Mouse (Mus musculus) left cerebral cortex, adult 2 months (tissue): ENCODE data around the gene Terf2. TPM values are rescaled to one million over a fixed set of nuclear protein-coding genes. Genes with fewer than 3 reads are reported as not detected.

Experiments used
- DNase-seq, 2 experiments: peaks; one replicate each; pipeline ENCODE4 v3.0.0; 2021 to 2022; ENCODE audit warnings: low spot score in 2 of 2, mixed read lengths in 1 of 2; ENCODE audit errors: extremely low spot score in 1 of 2
- H3K27ac ChIP-seq: fragments of 200-600 bp; 2 replicates; pipeline ENCODE4 v1.8.1; 2022
- H3K4me3 ChIP-seq: fragments of 200-600 bp; 2 replicates; pipeline ENCODE4 v1.8.1; 2022
- CTCF ChIP-seq: fragments of 200-600 bp; IDR thresholded peaks from 2 replicates; pipeline ENCODE4 v1.8.1; 2022; ENCODE audit warnings: antibody characterized with exemption, mild to moderate bottlenecking, moderate library complexity
- intact Hi-C: fragments of 180-260 bp; cut with DNase I; formaldehyde crosslinking; loops from one replicate; pipeline ENCODE4 v1.15.1; 2025
- total RNA-seq, 2 experiments: library from RNA; stranded (reverse); gene quantifications; 2 replicates each; pipeline ENCODE4 v1.2.3; 2021

Gene Terf2
- total RNA-seq, 2 experiments from 2014 or later = 39.1 to 39.2 TPM

DNA sequence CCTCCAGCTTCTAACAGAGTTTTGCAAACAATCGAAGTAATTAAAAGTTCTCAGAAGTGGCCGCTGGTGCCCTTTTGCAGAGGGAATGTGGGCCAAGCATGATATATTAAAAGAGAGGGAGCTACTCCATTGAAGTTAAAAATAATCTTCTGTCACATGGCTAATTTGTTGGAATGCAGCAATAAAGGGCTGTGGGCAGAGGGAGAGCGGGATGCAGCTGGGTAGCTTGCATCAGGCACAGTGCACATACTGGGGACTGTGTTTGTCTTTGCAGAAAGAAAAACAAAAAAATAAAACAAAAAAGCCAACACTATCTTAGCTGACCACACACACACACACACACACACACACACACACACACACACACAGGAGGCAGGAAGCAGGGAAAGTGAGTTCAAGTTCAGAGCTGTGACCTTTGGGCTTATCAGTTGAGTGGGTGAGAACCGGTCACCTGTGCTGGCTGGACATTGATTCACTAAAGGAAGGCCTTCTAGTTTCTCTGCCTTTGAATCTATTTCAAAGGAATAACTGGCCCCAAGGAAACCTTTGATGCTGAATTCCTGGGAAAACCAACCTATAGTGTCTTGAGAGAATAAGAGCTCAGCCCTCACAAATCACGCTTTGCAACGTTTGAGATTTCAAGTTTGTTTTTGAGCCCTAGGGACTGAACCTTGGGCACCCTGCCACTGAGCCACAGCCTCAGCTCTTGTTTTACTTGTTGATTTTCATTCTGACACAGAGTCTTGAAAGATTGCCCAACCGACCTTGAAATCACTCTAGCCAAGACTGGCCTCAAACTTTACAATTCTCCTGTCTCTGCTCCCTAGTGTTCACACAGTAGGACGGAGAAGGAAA lies 33.1 kb upstream of the Terf2 start:
- Histone ChIP-seq H3K27ac (peak overlapping the region; percentile 19; the same call in 1 of the 2 replicates), H3K4me3 (no peak overlapping the region)
- no peak for DNase-seq
- intact Hi-C loops = no loop called here
- no peak for TF ChIP-seq CTCF

GRCm38 (mm10) chr8:107124343-107124742 lies 28.0 kb upstream of the Terf2 start:
- intact Hi-C loops = no loop called here
- H3K4me3 ChIP-seq = no peak overlapping the region
- no peak for TF ChIP-seq CTCF
- no peak overlapping the region for H3K27ac ChIP-seq
- DNase-seq = no peak

DNA sequence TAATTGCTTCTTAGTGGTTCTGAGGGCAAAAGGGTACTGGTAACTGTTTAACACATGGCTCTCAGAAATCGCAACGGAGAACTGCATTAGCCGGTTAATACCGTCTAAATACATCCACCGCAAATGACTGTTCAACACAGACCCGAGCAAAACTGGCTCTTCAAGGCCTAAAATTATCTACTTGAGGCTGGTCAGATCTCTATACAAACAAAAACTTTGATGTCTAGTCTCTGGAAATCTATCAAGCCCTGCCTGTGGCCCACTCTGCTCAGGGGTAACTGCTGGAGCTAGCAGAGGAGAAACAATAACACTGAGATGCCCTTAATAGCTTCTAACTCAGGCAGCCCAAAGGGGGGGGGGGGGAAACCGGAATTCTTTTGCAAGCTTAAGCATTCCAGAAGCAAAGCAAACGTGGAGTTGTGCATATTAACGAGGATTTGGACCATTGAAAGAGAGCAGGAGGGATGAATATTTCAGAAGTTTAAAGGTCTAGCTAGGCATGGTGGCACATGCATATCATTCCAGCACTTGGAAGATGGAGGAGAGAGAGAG lies 26.8 kb upstream of the Terf2 start:
- TF ChIP-seq CTCF = no peak
- no peak overlapping the region for H3K27ac ChIP-seq

DNA sequence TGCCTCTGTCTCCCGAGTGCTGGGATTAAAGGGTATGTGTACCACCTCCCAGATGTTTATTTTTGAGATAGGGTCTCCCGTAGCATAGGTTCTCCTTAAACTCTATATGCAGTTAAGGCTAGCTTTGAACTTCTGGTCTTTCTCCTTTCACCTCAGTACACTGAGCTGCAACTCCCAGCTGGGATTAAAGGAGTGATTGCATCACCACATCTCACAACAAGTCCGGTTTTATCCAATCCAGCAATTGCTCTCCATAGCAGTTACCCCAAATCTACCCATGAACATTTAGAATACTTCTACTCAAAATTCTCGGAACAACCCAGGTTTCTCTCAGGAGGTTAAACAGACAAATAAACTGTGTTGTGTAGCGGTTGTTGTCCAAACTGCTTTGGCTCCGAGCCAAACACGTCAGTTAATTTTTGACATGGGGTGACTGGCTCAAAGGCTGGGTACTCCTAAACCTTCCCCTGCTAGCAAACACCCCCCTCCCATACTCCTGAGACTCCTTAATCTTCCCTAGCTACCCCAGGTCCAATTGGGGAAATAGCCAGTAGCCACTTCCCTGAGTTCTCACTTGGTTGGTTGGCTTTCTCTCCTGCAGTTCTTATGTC lies 25.4 kb upstream of the Terf2 start:
- DNase-seq = no peak
- intact Hi-C loops = no loop called here
- Histone ChIP-seq H3K27ac (no peak overlapping the region), H3K4me3 (no peak overlapping the region)
- TF ChIP-seq CTCF = no peak

More for the DNA sequence above, 26.8 kb upstream of the Terf2 start:
- intact Hi-C loops = no loop called here
- H3K4me3 ChIP-seq = no peak overlapping the region
- no peak for DNase-seq

DNA sequence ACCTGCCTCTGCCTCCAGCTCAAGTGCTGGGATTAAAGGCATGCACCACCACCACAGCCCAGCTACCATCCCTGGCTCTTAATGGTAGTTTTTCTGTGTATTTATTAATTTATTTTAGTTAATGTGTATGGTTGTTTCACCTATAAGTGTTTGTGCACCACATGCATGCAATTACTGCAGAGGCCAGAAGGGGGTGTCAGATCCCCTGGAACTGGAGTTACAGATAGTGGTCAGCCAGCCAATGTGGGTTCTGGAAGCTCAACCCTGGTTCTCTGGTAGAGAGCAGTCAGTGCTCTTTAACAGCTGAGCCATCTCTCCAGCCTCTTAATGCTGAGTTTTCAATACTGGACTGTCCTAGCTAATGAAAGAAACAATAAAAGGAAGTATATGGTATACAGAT lies 24.5 kb upstream of the Terf2 start:
- Histone ChIP-seq H3K4me3 (no peak overlapping the region), H3K27ac (no peak overlapping the region)
- intact Hi-C loops = no loop called here
- no peak for DNase-seq
- no peak; the same call in 1 of the 2 replicates for TF ChIP-seq CTCF

GRCm38 (mm10) chr8:107119412-107119811 lies 23.1 kb upstream of the Terf2 start:
- Histone ChIP-seq H3K27ac (no peak overlapping the region), H3K4me3 (no peak overlapping the region)
- intact Hi-C loops = loop anchor here (5.0 kb wide), 2 partner anchors 33 to 83 kb away; partner anchors contain the start of gene Cyb5b
- DNase-seq = no peak
- TF ChIP-seq CTCF = no peak

DNA sequence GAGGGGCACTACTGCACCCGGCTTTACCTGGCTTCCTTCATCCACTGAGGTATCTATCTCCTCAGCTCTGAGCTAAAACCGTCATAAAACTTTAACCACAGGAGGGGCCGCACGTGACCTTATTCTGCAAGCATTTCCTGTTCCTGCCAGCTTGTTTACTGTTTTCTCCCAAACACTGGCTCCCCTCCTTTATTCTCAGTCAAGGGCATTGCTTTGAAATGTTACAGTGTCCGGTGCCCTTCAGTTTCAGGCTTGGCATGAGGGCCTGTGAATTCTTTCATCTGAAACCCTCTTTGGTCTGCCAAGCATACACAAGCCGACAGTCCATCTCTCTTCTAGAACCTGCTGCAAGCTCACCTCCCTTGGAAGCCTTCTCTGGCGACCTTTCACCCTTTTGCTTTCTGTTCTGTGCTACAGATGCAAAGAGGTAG lies 22.5 kb upstream of the Terf2 start:
- DNase-seq = no peak
- Histone ChIP-seq H3K27ac (no peak overlapping the region; the same call in 1 of the 2 replicates), H3K4me3 (no peak overlapping the region)
- no peak for TF ChIP-seq CTCF
- intact Hi-C loops = loop anchor here (5.0 kb wide), 2 partner anchors 33 to 83 kb away; partner anchors contain the start of gene Cyb5b

GRCm38 (mm10) chr8:107117019-107117418 lies 20.7 kb upstream of the Terf2 start:
- no peak for TF ChIP-seq CTCF
- intact Hi-C loops = loop anchor here (5.0 kb wide), 2 partner anchors 35 to 85 kb away; partner anchors contain the start of gene Cyb5b
- H3K4me3 ChIP-seq = no peak overlapping the region
- no peak for DNase-seq
- no peak overlapping the region for H3K27ac ChIP-seq

GRCm38 (mm10) chr8:107116023-107116422 lies 19.7 kb upstream of the Terf2 start:
- H3K4me3 ChIP-seq = no peak overlapping the region
- intact Hi-C loops = loop anchor here (1.0 to 5.0 kb wide), 3 partner anchors 36 to 208 kb away; partner anchors contain the start of gene Cyb5b
- H3K27ac ChIP-seq = no peak overlapping the region
- TF ChIP-seq CTCF = peak; percentile 81
- DNase-seq = peak; percentile 77 to 82

GRCm38 (mm10) chr8:107115008-107115320 lies 18.6 kb upstream of the Terf2 start:
- no peak for TF ChIP-seq CTCF
- intact Hi-C loops = loop anchor here (5.0 kb wide), 2 partner anchors 37 to 87 kb away; partner anchors contain the start of gene Cyb5b
- Histone ChIP-seq H3K4me3 (no peak overlapping the region), H3K27ac (no peak overlapping the region)
- DNase-seq = no peak

DNA sequence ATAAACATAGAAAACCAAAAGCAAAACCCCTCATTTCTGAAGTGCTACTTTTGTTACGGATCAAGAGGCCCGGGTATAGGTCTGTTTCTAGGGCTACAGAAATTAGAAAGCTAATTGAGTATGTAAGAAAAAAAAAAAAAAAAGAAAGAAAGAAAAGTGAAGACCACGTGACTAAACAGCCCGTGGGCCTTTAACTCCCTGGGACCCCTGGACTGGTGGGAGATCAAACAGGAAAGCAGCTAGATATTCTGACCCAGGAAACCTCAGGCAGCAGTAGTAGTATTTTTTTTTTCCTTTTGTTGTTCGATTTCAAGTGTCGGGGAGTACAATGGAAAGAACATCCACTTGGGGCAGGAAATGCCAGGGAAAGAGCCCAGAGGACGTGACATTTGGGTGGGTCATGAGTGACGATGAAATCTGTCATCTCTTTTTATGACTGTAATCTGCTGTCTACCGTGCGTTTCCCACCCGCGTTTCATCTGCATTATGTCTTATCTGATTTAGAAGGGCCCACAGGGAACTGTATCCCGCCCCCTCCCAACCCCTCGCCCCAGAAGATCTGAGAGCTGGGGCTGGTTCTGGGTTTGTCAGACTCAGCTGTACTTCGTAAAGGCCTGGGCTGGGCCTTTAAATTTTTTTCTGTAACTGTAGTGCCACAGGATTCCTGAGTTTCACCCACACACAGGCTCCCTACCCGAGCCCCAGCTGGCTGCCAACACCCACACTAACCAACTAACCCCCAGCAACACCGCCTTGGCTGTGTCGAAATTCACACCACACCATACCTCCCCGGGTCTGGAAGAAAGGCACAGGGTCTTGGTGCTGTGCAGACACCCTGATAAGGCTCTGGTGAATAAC lies 18.0 kb upstream of the Terf2 start:
- Histone ChIP-seq H3K4me3 (no peak overlapping the region), H3K27ac (peak overlapping the region; percentile 41; the same call in 1 of the 2 replicates)
- intact Hi-C loops = loop anchor here (5.0 kb wide), 2 partner anchors 38 to 88 kb away; partner anchors contain the start of gene Cyb5b
- no peak for TF ChIP-seq CTCF
- DNase-seq = peak in 1 of 2 experiments; percentile 39
